Mouse (Mus musculus) C2C12 (cell line): ENCODE measurements around the gene Cd8b1. TPM values are rescaled to one million over a fixed set of nuclear protein-coding genes. Genes with fewer than 3 reads are reported as not detected.

Experiments used
- H3K27me3 ChIP-seq: one replicate; pipeline ENCODE4 v1.6.1; 2011; ENCODE audit not compliant: control insufficient read depth, insufficient read depth, insufficient read length
- H3K36me3 ChIP-seq: one replicate; pipeline ENCODE4 v1.6.1; 2011; ENCODE audit not compliant: control insufficient read depth, insufficient read depth
- H3K4me3 ChIP-seq: one replicate; pipeline ENCODE4 v1.5.1; 2011; ENCODE audit warnings: mild to moderate bottlenecking, control low read depth; ENCODE audit not compliant: poor library complexity, insufficient read depth, severe bottlenecking
- H3K79me2 ChIP-seq: one replicate; pipeline ENCODE4 v1.6.1; 2011; ENCODE audit not compliant: control insufficient read depth, insufficient read depth
- H3K79me3 ChIP-seq: one replicate; pipeline ENCODE4 v1.6.1; 2011; ENCODE audit warnings: low read depth, control low read depth
- H3ac ChIP-seq: one replicate; pipeline ENCODE3; 2011; ENCODE audit warnings: low read depth; ENCODE audit not compliant: control insufficient read depth, insufficient read length
- CEBPB ChIP-seq: IDR thresholded peaks from one replicate; pipeline ENCODE4 v1.6.1; 2011; ENCODE audit warnings: low read depth, mild to moderate bottlenecking, control low read depth, moderate library complexity
- CTCF ChIP-seq: IDR thresholded peaks from one replicate; pipeline ENCODE4 v1.5.1; 2011; ENCODE audit not compliant: control insufficient read depth, insufficient read depth, insufficient read length
- FOSL1 ChIP-seq: IDR thresholded peaks from one replicate; pipeline ENCODE4 v1.8.0; 2011; ENCODE audit warnings: mild to moderate bottlenecking, low read length; ENCODE audit not compliant: poor library complexity, insufficient read depth, severe bottlenecking
- MAX ChIP-seq: IDR thresholded peaks from one replicate; pipeline ENCODE4 v1.6.1; 2011; ENCODE audit warnings: mild to moderate bottlenecking, control low read depth
- MYOD1 ChIP-seq: IDR thresholded peaks from one replicate; pipeline ENCODE4 v1.6.1; 2011; ENCODE audit warnings: low read depth; ENCODE audit not compliant: control insufficient read depth, insufficient read length
- MYOG ChIP-seq: IDR thresholded peaks from one replicate; pipeline ENCODE4 v1.6.1; 2011; ENCODE audit not compliant: control insufficient read depth, insufficient read length; ENCODE audit errors: extremely low read depth
- USF1 ChIP-seq: IDR thresholded peaks from one replicate; pipeline ENCODE4 v1.6.1; 2011; ENCODE audit warnings: low read depth, mild to moderate bottlenecking, control low read depth, moderate library complexity
- polyA plus RNA-seq: library from polyadenylated mRNA; unstranded; fragments of >200 nt; fragmentation: generic; extraction: Trizol; gene quantifications from one replicate; pipeline ENCODE4 v1.2.1, GENCODE M21; 2012; ENCODE audit warnings: missing spikeins

Cd8b1 gene
- polyA plus RNA-seq, 1 experiment: not detected

- H3K27me3 ChIP-seq: peaks cover 8% of the 10 kb centered on the region
These were observed 18.6 kb downstream of the Cd8b1 start for GRCm38 (mm10) chr6:71341179-71341578.

DNA sequence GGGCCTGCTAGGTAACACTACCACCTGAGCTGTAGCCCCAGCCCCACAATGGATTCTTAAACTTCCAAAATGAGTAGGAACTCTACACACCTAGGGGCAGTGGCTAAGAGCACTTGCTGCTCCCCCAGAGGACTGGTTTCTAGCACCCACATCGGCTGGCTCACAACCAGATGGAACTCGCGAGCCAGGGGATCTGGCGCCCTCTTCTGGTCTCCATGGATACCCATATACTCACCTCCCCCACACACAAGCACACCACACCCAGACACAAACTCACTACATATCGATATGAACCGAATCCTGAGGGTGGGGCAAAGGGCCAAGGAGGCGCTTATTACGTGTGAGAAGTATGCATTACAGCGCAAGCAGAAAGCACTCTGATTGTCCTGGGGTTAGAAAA, 25.4 kb downstream of the Cd8b1 start:
- no peak overlapping the region for H3K4me3 ChIP-seq
- TF ChIP-seq MAX (no peak), MYOD1 (no peak), CEBPB (no peak), USF1 (no peak), MYOG (no peak), CTCF (no peak), FOSL1 (no peak)
- H3K79me2 ChIP-seq: no peaks in the 10 kb centered on the region
- H3ac ChIP-seq: no peak overlapping the region
- H3K79me3 ChIP-seq: no peaks in the 10 kb centered on the region
- peaks cover 9% of the 10 kb centered on the region for H3K27me3 ChIP-seq
- H3K36me3 ChIP-seq: no peaks in the 10 kb centered on the region

More at GRCm38 (mm10) chr6:71341179-71341578, 18.6 kb downstream of the Cd8b1 start:
- Histone ChIP-seq H3K4me3 (no peak overlapping the region), H3K79me2 (no peaks in the 10 kb centered on the region), H3K79me3 (no peaks in the 10 kb centered on the region), H3ac (no peak overlapping the region), H3K36me3 (no peaks in the 10 kb centered on the region)
- no peak for TF ChIP-seq MAX
- no peak for TF ChIP-seq MYOD1
- no peak for TF ChIP-seq FOSL1
- TF ChIP-seq USF1: no peak
- TF ChIP-seq CEBPB: no peak
- TF ChIP-seq CTCF: no peak
- no peak for TF ChIP-seq MYOG

DNA sequence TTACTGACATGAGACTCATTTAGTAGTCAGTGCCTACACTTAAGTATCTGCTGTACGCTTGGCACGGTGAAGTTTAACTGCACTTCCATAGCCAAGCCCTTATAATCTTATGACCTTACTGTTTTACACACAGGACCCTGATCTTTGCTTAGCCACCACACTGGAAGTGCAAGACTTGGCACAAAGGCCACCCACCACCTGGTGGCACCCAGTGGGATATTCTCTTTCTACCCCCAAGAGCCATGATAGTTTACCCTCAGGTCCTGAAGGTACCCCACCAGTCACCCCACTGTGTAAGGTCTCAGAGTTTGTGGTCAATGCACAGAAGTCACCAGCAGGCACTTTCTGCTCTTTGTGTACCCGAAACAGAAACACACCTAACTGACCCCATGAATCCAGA, 28.6 kb downstream of the Cd8b1 start:
- Histone ChIP-seq H3K79me3 (no peaks in the 10 kb centered on the region), H3ac (no peak overlapping the region), H3K4me3 (no peak overlapping the region), H3K36me3 (no peaks in the 10 kb centered on the region), H3K79me2 (no peaks in the 10 kb centered on the region), H3K27me3 (peaks cover 26% of the 10 kb centered on the region)
- TF ChIP-seq CEBPB (no peak), MYOG (no peak), FOSL1 (no peak), MYOD1 (no peak), USF1 (no peak), MAX (no peak), CTCF (no peak)

- Histone ChIP-seq H3K36me3 (no peaks in the 10 kb centered on the region), H3ac (no peak overlapping the region), H3K79me2 (no peaks in the 10 kb centered on the region), H3K4me3 (no peak overlapping the region), H3K27me3 (peaks cover 26% of the 10 kb centered on the region), H3K79me3 (no peaks in the 10 kb centered on the region)
- TF ChIP-seq USF1 (no peak), MYOG (no peak), CTCF (no peak), MAX (no peak), FOSL1 (no peak), MYOD1 (no peak), CEBPB (no peak)
These were observed 29.6 kb downstream of the Cd8b1 start for GRCm38 (mm10) chr6:71352201-71352600.

GRCm38 (mm10) chr6:71352866-71353427, 30.4 kb downstream of the Cd8b1 start:
- TF ChIP-seq MAX (no peak), MYOG (no peak), USF1 (no peak), CEBPB (no peak), MYOD1 (no peak), CTCF (no peak), FOSL1 (no peak)
- no peaks in the 10 kb centered on the region for H3K79me3 ChIP-seq
- H3K27me3 ChIP-seq: peaks cover 26% of the 10 kb centered on the region
- no peaks in the 10 kb centered on the region for H3K36me3 ChIP-seq
- no peaks in the 10 kb centered on the region for H3K79me2 ChIP-seq
- no peak overlapping the region for H3K4me3 ChIP-seq
- no peak overlapping the region for H3ac ChIP-seq

GRCm38 (mm10) chr6:71353722-71354121, 31.1 kb downstream of the Cd8b1 start:
- no peaks in the 10 kb centered on the region for H3K36me3 ChIP-seq
- TF ChIP-seq MYOD1 (no peak), CEBPB (no peak), USF1 (no peak), MYOG (no peak), MAX (no peak), FOSL1 (no peak), CTCF (no peak)
- no peaks in the 10 kb centered on the region for H3K79me3 ChIP-seq
- H3K79me2 ChIP-seq: no peaks in the 10 kb centered on the region
- no peak overlapping the region for H3K4me3 ChIP-seq
- no peak overlapping the region for H3ac ChIP-seq
- peaks cover 26% of the 10 kb centered on the region for H3K27me3 ChIP-seq
